Mouse (Mus musculus): ENCODE measurements at regions not wholly inside any gene's neighbourhood (a gene's known extent, or its start where the extent isn't known, plus 50 kb on each side); places are given as distances from the start of the nearest gene placed in this dataset.

GRCm38 (mm10) chr7:88185120-88185796, 92.6 kb upstream of the Ctsc start:
- Histone ChIP-seq H3K27me3 (no peaks in the 10 kb centered on the region), H3K36me3 (no peaks in the 10 kb centered on the region), H3K27ac (no peak overlapping the region), H3K4me3 (no peak overlapping the region), H3K9me3 (no peaks in the 10 kb centered on the region), H3K4me1 (no peaks in the 10 kb centered on the region), H3K4me2 (no peak overlapping the region), H3K9ac (no peak overlapping the region)
- WGBS: 59% methylated on average over 6 of the region's 6 CpGs
- no peak for ATAC-seq (ENCODE audit: borderline replicate concordance, extremely low read depth, low FRiP score, low TSS enrichment)

GRCm38 (mm10) chr7:88187555-88187954, 90.3 kb upstream of the Ctsc start:
- WGBS: 46% methylated on average over 2 of the region's 2 CpGs

GRCm38 (mm10) chr7:88192771-88193170, 85.1 kb upstream of the Ctsc start:
- 84% methylated on average over 2 of the region's 2 CpGs for whole genome bisulfite sequencing
- H3K27ac ChIP-seq: no peak overlapping the region
- H3K4me3 ChIP-seq: no peak overlapping the region
- no peaks in the 10 kb centered on the region for H3K27me3 ChIP-seq
- H3K9me3 ChIP-seq: no peaks in the 10 kb centered on the region
- no peaks in the 10 kb centered on the region for H3K4me1 ChIP-seq
- H3K36me3 ChIP-seq: no peaks in the 10 kb centered on the region
- ATAC-seq (ENCODE audit: borderline replicate concordance, extremely low read depth, low FRiP score, low TSS enrichment): no peak
- no peak overlapping the region for H3K9ac ChIP-seq
- no peak overlapping the region for H3K4me2 ChIP-seq

More at GRCm38 (mm10) chr7:88187555-88187954, 90.3 kb upstream of the Ctsc start:
- no peak overlapping the region for H3K4me2 ChIP-seq
- no peaks in the 10 kb centered on the region for H3K27me3 ChIP-seq
- H3K27ac ChIP-seq: no peak overlapping the region
- ATAC-seq (ENCODE audit: borderline replicate concordance, extremely low read depth, low FRiP score, low TSS enrichment): no peak
- no peak overlapping the region for H3K9ac ChIP-seq
- H3K4me3 ChIP-seq: no peak overlapping the region
- no peaks in the 10 kb centered on the region for H3K9me3 ChIP-seq
- H3K4me1 ChIP-seq: no peaks in the 10 kb centered on the region
- no peaks in the 10 kb centered on the region for H3K36me3 ChIP-seq

- Histone ChIP-seq H3K27me3 (no peaks in the 10 kb centered on the region), H3K4me1 (peaks cover 8% of the 10 kb centered on the region; the same call in 1 of the 2 replicates), H3K9ac (no peak overlapping the region), H3K27ac (peak overlapping the region; percentile 56), H3K4me2 (no peak overlapping the region), H3K36me3 (no peaks in the 10 kb centered on the region), H3K9me3 (no peaks in the 10 kb centered on the region), H3K4me3 (no peak overlapping the region)
- peak; percentile 73 for ATAC-seq (ENCODE audit: borderline replicate concordance, extremely low read depth, low FRiP score, low TSS enrichment)
- 26% methylated on average over 4 of the region's 4 CpGs for WGBS
Observed at GRCm38 (mm10) chr7:88199043-88199442, 78.8 kb upstream of the Ctsc start.

DNA sequence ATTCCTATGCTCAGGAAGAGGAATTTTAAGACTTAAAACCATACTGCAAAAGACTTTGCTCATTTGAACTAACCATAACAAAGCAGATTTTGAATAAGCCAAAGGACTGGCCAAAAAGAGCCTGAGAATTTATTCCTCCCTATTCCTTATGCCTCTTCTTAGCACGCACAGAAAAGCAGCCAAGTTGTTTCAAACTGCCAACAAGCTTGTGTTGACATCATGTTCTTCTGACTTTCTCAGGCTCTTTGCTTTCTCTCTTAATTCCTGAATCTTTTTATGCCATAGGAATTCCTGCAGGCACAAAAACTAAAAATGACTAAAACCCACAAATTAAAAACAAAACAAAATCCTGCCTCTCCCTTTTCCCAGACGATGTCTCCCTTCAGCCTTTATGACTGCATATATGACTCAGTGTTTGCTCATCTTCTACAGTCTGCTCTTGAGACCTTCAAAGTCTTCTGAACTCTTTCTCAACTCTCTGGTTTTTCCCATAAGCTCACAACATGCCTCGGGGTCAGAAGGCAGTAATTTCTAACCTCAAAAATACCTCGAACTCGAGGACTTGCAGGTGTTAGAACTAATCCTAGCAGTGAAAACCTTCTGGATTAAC, 77.9 kb upstream of the Ctsc start:
- ATAC-seq (ENCODE audit: borderline replicate concordance, extremely low read depth, low FRiP score, low TSS enrichment): no peak
- 52% methylated on average over 5 of the region's 5 CpGs for WGBS

GRCm38 (mm10) chr7:88201658-88202364, 76.1 kb upstream of the Ctsc start:
- Histone ChIP-seq H3K27ac (peak overlapping the region; percentile 63; the same call in 1 of the 2 replicates), H3K9ac (no peak overlapping the region), H3K27me3 (no peaks in the 10 kb centered on the region), H3K4me2 (no peak overlapping the region), H3K36me3 (no peaks in the 10 kb centered on the region), H3K4me3 (no peak overlapping the region), H3K4me1 (peaks cover 11% of the 10 kb centered on the region; the same call in 1 of the 2 replicates), H3K9me3 (no peaks in the 10 kb centered on the region)
- WGBS: 56% methylated on average over 3 of the region's 3 CpGs
- ATAC-seq (ENCODE audit: borderline replicate concordance, extremely low read depth, low FRiP score, low TSS enrichment): no peak

More for the DNA sequence above, 77.9 kb upstream of the Ctsc start:
- H3K4me2 ChIP-seq: no peak overlapping the region
- no peak overlapping the region for H3K4me3 ChIP-seq
- peaks cover 8% of the 10 kb centered on the region; the same call in 1 of the 2 replicates for H3K4me1 ChIP-seq
- peak overlapping the region; percentile 56 for H3K27ac ChIP-seq
- H3K9ac ChIP-seq: no peak overlapping the region
- H3K9me3 ChIP-seq: no peaks in the 10 kb centered on the region
- H3K36me3 ChIP-seq: no peaks in the 10 kb centered on the region
- H3K27me3 ChIP-seq: no peaks in the 10 kb centered on the region

- H3K9me3 ChIP-seq: 0 out of 2 replicates have a peak, but pooled peaks cover 3% of the 10 kb centered on the region
- H3K4me2 ChIP-seq: no peak overlapping the region
- H3K27me3 ChIP-seq: no peaks in the 10 kb centered on the region
- H3K4me3 ChIP-seq: no peak overlapping the region
- no peak overlapping the region for H3K9ac ChIP-seq
- ATAC-seq (ENCODE audit: borderline replicate concordance, extremely low read depth, low FRiP score, low TSS enrichment): no peak
- no peak overlapping the region for H3K27ac ChIP-seq
- no peaks in the 10 kb centered on the region for H3K36me3 ChIP-seq
- WGBS: 54% methylated on average over 2 of the region's 2 CpGs
- 0 out of 2 replicates have a peak, but pooled peaks cover 3% of the 10 kb centered on the region for H3K4me1 ChIP-seq
Observed at GRCm38 (mm10) chr7:88206223-88206827, 71.6 kb upstream of the Ctsc start.

DNA sequence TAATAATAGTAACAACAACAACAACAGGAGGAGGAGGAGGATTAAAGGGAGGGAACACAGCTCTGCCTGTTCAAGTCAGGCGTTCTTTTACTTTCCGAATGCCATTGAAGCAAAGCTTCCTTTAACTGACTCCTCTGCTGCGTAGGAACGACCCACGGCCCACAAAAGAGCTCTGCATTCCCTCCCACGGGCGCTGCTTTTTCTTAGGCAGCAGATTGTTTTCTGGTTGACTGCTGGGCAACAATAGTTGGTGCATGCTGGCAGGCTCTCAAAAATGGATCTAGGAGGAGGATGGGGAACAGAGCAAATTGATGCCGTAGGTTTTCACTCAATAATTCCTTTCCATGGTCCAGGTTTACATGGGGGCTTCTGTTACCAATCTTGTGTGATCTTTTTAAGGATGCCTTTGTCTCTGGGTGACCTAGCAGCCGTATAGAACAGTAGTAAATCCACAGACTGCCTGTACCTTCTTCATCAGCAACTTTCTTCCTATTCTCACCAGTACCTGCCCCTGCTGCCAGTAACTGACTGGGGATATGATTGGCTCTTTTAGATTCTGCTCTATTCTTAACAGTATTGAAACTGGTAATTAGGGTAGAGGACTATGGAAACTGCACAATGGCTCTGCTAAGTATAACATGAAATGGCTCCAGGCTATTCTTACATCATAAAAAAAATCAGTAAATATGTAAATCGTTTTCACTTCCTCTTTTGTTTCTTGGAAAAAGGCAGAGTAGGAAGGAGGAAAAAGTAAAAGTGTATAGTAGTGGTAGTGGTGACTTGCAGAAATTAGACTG, 70.8 kb upstream of the Ctsc start:
- Histone ChIP-seq H3K27me3 (no peaks in the 10 kb centered on the region), H3K27ac (no peak overlapping the region), H3K9me3 (0 out of 2 replicates have a peak, but pooled peaks cover 3% of the 10 kb centered on the region), H3K4me3 (no peak overlapping the region), H3K9ac (no peak overlapping the region), H3K4me1 (0 out of 2 replicates have a peak, but pooled peaks cover 3% of the 10 kb centered on the region), H3K4me2 (no peak overlapping the region), H3K36me3 (no peaks in the 10 kb centered on the region)
- no peak for ATAC-seq (ENCODE audit: borderline replicate concordance, extremely low read depth, low FRiP score, low TSS enrichment)
- WGBS: 62% methylated on average over 10 of the region's 10 CpGs

- Histone ChIP-seq H3K4me3 (no peak overlapping the region), H3K36me3 (no peaks in the 10 kb centered on the region), H3K9ac (no peak overlapping the region), H3K27ac (no peak overlapping the region), H3K9me3 (0 out of 2 replicates have a peak, but pooled peaks cover 3% of the 10 kb centered on the region), H3K27me3 (no peaks in the 10 kb centered on the region), H3K4me1 (0 out of 2 replicates have a peak, but pooled peaks cover 6% of the 10 kb centered on the region), H3K4me2 (no peak overlapping the region)
- peak; percentile 42; the same call in 1 of the 2 replicates for ATAC-seq (ENCODE audit: borderline replicate concordance, extremely low read depth, low FRiP score, low TSS enrichment)
- WGBS: 51% methylated on average over 2 of the region's 2 CpGs
Observed at GRCm38 (mm10) chr7:88214713-88215198, 63.1 kb upstream of the Ctsc start.

DNA sequence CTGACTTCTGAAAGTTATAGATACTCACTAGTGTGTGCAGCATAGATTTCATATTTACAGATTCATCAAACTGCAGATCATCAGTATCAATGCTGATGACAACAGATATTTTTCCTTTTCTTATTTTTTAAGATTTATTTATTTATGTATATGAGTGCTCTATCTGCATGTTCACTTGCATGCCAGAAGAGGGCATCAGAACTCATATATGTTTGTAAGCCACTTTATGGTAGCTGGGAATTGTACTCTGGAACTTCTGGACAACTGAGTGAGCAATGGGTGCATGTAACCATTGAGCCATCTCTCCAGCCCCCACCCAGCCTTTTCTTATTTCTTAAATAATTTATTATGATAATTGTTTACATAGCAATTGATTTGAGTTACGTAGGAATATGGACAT, 62.5 kb upstream of the Ctsc start:
- H3K9ac ChIP-seq: no peak overlapping the region
- no peaks in the 10 kb centered on the region for H3K27me3 ChIP-seq
- no peaks in the 10 kb centered on the region for H3K9me3 ChIP-seq
- no peak overlapping the region for H3K4me3 ChIP-seq
- no peaks in the 10 kb centered on the region for H3K36me3 ChIP-seq
- ATAC-seq (ENCODE audit: borderline replicate concordance, extremely low read depth, low FRiP score, low TSS enrichment): no peak
- H3K4me1 ChIP-seq: 0 out of 2 replicates have a peak, but pooled peaks cover 6% of the 10 kb centered on the region
- WGBS: 76% methylated on average over 1 of the region's 1 CpGs
- H3K27ac ChIP-seq: no peak overlapping the region
- no peak overlapping the region for H3K4me2 ChIP-seq

GRCm38 (mm10) chr7:88222141-88222540, 55.7 kb upstream of the Ctsc start:
- WGBS: 68% methylated on average over 2 of the region's 2 CpGs
- Histone ChIP-seq H3K27ac (no peak overlapping the region), H3K9ac (no peak overlapping the region), H3K4me1 (no peaks in the 10 kb centered on the region), H3K36me3 (no peaks in the 10 kb centered on the region), H3K4me3 (no peak overlapping the region), H3K4me2 (no peak overlapping the region), H3K9me3 (no peaks in the 10 kb centered on the region), H3K27me3 (no peaks in the 10 kb centered on the region)
- ATAC-seq (ENCODE audit: borderline replicate concordance, extremely low read depth, low FRiP score, low TSS enrichment): no peak
